Mouse (Mus musculus) bone marrow, adult 2 months (tissue): ENCODE data around the gene Cxcl5.

Experiments
- CTCF ChIP-seq: fragments of 200-500 bp; IDR thresholded peaks from 2 replicates; pipeline ENCODE4 v1.5.1; 2011; ENCODE audit warnings: low read length, control low read depth; ENCODE audit not compliant: control insufficient read depth, insufficient read depth
- POLR2A ChIP-seq: fragments of 200-500 bp; IDR thresholded peaks from 2 replicates; pipeline ENCODE4 v1.6.1; 2011; ENCODE audit warnings: low read depth, mild to moderate bottlenecking, control low read depth, low read length, borderline replicate concordance; ENCODE audit not compliant: control insufficient read depth

DNA sequence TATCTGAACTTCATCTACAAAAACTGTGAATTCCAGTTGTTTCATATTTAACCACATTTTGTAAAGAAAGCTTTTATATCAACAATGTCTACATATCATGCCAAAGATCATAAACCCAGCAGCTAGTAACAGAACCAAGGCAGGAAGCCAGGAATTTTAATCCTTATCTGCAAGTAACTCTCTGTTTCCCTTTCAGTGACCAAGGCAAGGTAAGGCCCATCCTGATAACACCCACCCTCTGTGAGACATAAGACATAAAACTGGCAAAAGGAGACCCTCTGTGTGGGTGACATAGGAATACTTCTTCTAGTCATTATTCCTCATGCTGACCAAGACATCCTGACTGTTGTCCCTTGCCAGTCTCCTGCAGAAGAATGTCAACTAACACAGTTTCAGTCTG, 45.4 kb downstream of the Cxcl5 start:
- TF ChIP-seq CTCF (no peak), POLR2A (no peak)
